Mouse (Mus musculus): ENCODE data around the gene Gm20388.
A peak's percentile ranks its signal among the peaks of the same experiment; 100 is the strongest.

Gene Gm20388

GRCm38 (mm10) chr8:122764790-122765474 lies 2854.3 kb downstream of the Gm20388 start:
- no peak for DNase-seq

DNA sequence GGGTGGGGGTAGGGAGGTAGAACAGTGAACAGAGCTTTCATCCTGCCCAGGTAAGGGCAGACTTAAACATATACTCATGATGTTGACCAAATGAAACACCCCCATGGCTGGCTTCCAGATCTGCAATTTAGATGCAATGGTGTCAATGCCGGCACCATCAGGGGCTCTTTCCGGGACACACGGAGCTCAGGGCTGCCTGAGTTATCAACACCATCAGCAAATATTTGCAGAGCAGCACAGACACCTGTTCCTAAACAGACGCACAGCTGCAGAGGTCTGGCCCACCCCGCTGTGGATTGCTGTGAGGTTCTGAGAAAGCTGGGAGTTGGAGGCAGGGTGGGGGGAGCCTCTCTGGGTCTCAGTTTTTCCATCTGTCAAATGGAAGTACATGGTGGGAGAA lies 2855.5 kb downstream of the Gm20388 start:
- DNase-seq = no peak

DNA sequence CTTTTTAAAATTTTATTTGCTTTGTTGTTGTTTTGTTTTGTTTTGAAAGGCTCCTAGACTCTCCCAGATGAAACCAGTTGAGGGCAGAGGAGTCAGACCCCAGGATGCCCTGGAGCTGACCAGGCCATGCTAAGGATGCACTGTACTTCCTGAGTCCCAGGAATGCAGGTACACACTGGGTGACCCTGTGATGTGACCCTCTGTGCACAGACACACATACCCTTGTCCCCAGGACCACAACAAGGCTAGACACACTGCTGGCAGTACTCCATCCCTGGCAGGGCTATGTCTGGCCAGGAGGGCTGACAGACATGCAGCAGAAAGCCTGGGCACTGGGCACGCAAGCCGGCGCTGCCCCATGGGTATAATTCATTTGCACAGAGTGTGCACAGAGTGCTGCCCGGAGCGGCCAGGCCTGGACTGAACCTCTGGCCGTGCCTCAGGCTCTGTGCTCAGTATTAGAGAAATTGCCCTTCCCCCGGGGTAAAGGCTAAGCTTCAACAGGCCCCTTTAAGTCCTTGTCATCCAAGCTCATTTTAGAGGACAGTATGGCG lies 2856.1 kb downstream of the Gm20388 start:
- DNase-seq = no peak

GRCm38 (mm10) chr8:122767229-122767628 lies 2856.6 kb downstream of the Gm20388 start:
- DNase-seq = no peak

DNA sequence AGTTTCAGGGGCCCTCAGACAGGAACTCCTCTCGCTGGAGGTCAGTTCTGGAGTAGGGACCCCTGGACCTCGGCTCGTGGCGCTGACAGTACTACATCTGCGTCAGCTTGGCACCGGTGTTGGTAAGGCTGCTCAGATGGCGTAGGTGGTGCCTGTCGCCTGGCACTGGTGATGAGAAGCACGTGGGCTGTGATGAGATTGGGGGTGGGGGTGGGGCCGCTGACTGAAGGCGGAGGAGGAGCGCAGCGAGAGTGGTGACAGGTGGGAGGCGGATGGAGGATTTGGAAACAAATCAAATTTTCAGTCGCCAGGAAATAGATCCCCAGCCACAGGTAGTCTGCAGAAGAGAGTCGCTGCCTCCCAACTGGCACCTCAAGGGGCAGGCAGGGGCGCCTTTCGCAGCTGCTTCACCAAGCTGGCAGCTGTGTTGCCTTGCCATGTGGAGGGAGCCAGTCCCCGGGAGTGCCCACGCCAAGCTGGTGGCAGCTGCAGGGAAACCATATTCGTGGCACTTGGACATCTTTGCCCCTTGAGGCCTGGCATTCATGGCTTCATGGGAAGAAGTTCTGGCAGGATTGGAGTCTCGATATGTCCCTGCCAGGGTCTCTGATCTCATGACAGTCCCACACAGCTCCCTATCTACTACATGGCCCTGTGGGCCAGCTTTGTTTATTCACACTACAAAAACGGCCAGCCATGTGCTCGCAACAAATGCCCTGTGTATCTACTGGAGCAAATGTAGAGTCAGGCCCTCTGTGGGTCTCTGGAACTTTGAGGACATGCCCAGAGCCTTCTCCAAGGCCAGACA lies 2858.8 kb downstream of the Gm20388 start:
- no peak for DNase-seq

GRCm38 (mm10) chr8:122772431-122773060 lies 2861.9 kb downstream of the Gm20388 start:
- DNase-seq = no peak

DNA sequence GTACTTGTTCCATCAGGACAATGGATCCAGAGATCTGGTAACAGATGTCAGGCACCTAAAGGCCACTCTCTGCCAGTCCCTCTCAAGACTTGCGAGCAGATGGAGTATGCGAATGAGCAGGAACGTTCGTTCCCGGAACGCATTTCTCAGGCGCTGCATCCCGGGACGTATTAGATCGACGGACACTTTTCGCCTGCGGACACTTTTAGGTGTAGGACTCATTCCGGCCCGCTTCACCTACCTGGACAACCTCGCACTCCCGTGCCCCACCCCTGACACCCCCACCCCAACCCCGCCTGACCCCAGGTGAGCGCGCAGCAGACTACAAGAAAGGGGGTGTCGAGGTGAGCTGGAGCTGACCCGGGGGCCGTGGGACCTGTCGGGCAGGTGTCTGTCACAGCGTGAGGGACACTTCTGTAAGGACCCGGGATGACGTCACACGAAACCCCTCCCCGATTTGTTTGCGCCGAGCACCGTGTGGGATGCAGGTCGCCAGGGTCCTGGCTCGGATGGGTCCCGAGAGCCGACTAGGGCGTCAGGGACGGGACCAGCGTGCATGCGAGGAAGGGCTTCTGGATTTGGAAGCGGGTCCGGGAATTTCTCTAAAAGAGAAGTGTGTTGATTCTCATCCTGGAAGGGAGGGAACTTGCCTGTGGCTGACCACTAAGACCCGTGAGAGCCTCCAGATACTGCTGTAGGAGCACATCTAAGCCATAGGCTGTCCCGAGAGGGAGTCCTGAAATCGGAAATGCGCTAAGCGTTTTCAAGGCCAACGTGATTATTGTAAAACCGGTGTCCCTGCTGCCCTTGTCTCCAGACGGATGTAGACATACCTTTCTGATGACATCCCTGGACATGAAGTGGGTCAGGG lies 2864.9 kb downstream of the Gm20388 start, which contains the start of gene Acsf3:
Gene Acsf3 (plus strand): TSS at position 202 of the 871 bp plus-strand sequence.
- DNase-seq = peak; percentile 35 to 66

GRCm38 (mm10) chr8:122777701-122778100 lies 2867.1 kb downstream of the Gm20388 start:
- no peak for DNase-seq

DNA sequence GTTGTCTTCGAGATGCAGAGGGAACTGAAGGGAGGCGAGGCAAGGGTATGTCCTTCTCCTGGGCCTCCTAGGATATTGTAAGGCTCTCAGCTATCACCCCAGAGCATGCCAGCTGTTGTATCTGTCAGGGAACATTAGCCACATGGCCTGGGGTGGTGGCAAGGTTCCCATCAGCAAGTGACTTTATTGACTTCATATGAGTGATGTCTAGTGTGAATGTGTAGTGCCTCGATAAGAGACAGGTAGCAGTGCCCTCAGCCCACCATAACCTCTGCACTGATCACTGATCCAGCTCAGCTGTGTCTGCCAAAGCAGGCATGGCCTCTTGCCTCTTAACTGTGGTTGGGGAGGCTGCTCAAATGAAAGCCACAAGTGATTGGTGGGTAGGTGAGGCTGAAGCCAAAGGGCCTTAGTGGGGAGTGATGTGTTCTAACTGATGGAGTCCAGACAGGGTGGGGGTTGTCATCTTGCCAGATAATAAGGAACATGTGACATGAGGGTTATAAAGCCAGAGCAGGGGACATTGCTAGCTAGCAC lies 2868.1 kb downstream of the Gm20388 start:
- no peak for DNase-seq

GRCm38 (mm10) chr8:122779255-122779654 lies 2868.6 kb downstream of the Gm20388 start:
- no peak for DNase-seq

DNA sequence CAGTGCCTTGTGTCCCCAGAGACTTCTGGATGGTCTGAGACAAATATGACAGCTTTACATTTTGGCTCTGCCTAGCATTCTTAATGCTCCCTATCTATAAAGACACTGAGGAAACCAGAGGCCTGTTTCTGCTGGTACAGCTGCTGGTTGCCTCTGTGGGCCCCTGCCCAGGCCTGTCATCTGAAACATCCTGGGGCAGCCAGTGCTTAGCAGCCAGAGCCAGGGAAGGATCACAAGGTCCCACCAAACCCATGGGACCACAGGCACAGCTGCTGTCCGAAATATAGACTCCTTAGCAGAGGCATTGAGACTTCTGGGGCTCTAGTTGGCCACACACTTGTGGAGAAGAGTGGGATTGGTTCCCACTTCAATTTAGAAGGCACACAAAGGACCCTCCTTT lies 2874.1 kb downstream of the Gm20388 start:
- no peak for DNase-seq

- DNase-seq = peak; percentile 80 to 84
Observed at GRCm38 (mm10) chr8:122789796-122790195, 2879.2 kb downstream of the Gm20388 start.

GRCm38 (mm10) chr8:122793375-122794174 lies 2882.9 kb downstream of the Gm20388 start:
- DNase-seq = no peak

DNA sequence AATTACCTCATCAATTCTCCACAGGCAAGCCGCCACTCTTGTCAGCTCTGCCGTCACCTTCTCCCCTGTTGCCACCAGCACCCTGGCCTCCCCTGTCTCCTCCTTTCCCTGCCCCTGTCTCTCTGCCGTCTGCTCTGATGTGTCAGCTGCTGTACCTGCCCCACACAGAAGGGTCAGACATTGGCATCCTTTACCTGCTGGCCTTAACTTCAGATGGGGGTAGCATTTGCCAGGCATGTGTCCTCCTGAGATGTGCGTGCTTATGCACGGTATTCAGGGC lies 2883.5 kb downstream of the Gm20388 start:
- no peak for DNase-seq

GRCm38 (mm10) chr8:122803906-122804761 lies 2893.5 kb downstream of the Gm20388 start:
- no peak for DNase-seq

GRCm38 (mm10) chr8:122805349-122805748 lies 2894.7 kb downstream of the Gm20388 start:
- peak; percentile 55 to 65 for DNase-seq

DNA sequence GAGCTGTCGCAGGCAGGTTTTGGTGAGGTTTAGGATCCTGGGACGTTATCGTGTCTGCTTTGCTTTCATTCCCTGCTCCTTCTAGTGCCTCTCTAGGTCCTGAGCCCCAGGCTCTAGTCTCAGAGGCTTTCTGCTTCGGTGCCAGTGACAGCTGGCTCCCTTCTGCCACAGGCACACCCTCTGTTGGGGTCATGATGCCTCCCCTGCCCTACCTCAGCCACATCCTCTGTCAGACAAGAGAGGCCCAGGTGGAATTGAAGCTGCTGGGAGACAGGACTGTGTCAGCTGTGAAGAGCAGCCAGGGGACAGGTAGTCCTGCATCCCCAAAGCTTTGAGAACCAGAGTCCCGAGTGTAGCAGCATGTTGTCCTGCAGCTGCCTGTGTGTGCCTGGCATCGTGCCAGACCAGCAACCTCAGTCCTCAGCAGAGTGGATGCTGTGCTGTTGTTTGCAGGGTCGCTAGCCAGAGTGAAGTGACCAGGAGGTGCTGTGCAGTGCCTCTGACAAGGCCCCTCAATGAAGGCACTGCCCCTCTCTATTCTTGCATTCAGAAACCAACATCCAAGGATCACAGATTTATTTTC lies 2896.4 kb downstream of the Gm20388 start:
- no peak for DNase-seq

DNA sequence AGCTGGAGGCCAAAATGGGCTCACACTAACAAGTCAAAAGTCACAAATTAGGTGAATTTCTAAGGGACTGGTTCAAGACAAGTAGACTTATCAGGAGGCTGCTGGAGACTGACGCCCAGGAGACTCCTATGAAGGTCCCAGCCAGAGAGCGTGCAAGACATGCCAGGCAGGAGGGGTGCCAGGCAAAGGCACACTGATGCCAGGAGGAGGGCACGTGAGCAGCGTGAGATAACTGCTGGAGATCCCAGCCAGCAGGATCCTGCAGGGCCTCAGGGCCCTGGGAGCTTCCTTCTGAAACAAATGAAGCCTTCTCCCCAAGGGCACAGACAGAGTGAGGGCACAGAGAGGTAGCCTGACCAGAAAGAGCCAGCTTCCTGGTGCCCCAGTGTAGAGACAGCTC lies 2897.3 kb downstream of the Gm20388 start:
- DNase-seq = no peak

DNA sequence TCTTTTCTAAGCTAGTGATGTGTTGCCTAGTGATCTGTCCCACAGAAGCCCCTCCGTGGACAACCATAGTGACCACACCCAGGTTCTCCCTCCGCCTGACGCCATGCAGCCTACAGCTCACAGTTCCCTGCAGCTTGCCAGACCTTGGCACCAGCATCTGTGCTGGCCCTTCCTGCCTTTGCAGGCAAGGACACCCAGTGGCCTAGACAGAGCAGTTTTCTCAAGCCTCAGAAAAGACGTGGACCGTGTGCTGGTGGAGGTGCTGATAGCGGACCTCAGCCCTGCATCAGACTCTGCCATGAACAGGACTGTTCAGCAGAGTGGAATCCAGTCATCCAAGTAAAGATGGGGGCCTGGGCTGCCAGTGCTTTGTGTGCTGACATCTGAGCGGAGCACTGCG lies 2899.7 kb downstream of the Gm20388 start:
- DNase-seq = no peak

GRCm38 (mm10) chr8:122811870-122812494 lies 2901.3 kb downstream of the Gm20388 start:
- DNase-seq = no peak

All from kidney, adult 8-10 months (tissue).